Mouse (Mus musculus) megakaryocyte, embryonic 14.5 days (primary cell): ENCODE data around the gene Fxn.

Source experiments
- FLI1 ChIP-seq: IDR thresholded peaks from 2 replicates; pipeline ENCODE4 v1.6.1; 2012; ENCODE audit warnings: low read length, inconsistent platforms, mixed read lengths
- GATA1 ChIP-seq: IDR thresholded peaks from 3 replicates; pipeline ENCODE4 v1.6.1; 2012; ENCODE audit warnings: mixed read lengths, low read length, inconsistent platforms, borderline replicate concordance

DNA sequence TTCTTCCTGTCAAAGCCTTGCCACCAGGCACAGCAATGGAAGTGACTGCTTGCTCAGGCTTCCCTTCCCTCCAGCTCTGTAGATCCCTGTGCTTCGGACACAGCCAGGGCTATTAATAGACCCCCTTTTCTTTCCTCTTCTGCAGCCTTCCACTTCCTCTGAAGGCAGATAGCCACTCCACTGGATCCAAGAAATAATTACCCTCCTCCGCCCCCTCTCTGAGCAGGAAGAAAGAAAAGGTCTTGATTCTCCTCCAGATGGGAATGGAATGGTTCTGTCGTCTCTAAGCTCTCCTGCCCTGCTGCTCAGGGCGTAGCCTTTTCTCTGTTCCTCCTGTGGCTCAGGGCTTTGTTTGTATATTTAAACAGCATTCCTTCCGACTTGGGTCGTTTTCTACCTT lies 28.5 kb downstream of the Fxn start:
- no peak for TF ChIP-seq FLI1
- no peak for TF ChIP-seq GATA1
